Mouse (Mus musculus): ENCODE results near the gene Clk1. TPM values are rescaled to one million over a fixed set of nuclear protein-coding genes. Genes with fewer than 3 reads are reported as not detected.

Gene Clk1
- total RNA-seq (2021), result 100 to 1,000 TPM in 1 of 2 experiments, 10 to 100 TPM in 1; 92.9 to 123 TPM

DNA sequence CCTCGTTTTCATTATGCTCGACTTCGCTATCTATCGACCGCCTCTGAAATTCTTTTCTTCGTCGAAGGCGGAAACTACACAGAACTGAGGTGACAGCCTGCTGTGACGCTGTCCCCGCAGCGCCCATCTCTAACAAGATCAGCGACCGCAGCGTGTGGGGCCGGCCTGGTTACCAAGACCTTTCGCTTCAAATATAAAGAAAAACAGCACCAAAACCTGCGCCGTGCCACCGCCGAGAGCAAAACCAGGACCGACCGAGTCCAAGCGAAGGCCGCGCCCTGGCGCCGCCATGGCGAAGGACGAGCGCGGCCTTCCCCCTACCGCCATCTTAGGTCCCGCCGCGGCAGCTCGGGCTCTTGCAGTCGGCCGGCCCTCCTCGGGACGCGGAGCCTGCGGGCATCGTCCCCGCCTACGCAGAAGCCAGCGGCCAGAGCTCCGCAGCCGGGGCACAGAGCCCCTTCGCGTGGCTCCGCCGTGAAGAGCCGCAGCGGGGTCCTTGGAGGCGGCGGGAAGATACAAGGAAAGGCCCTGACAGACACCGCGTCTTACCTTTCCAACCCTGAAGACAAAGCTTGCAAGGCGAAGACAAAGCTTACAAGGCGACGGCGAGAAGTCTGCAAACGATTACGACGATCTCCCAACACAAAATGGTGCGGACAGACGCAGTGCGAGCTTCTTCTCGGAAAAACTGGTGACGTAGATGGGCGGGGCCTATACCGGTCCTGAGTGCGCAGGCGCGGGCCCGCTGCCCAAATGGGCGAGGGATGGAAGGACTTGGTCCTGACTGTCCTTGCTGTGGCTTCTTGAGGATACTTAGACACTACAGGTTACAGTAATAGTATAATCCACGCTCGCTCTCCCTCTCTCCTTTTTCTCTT is at the start of gene Clk1:
Gene Clk1, minus strand, starts transcription at position 696 of the 878 bp plus-strand sequence.
- intact Hi-C loops (cut with DNase I), result no loop called here
- DNase-seq (ENCODE audit: low spot score in 2 of 2), result peak; percentile 94 to 97

DNA sequence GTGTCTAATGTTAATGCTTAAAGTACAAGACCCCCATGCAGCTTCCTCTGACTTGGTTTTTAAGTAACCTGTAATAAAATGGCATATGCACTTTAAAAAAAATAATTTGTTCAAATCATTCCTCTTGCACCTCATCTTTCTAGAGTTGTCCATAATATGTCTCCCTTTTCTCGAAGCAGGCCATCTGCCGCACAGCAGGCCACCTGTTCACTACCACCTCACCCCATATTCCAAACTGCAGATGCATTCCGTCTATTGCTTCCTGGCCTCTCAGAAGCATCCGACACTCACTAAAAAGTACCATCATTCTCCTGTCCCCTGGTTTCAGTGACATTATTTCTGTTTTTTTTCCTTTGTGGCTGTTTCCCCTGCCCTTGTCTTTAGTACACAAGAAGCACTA is 41.7 kb upstream of the Clk1 start:
- intact Hi-C loops (cut with DNase I), result no loop called here

DNA sequence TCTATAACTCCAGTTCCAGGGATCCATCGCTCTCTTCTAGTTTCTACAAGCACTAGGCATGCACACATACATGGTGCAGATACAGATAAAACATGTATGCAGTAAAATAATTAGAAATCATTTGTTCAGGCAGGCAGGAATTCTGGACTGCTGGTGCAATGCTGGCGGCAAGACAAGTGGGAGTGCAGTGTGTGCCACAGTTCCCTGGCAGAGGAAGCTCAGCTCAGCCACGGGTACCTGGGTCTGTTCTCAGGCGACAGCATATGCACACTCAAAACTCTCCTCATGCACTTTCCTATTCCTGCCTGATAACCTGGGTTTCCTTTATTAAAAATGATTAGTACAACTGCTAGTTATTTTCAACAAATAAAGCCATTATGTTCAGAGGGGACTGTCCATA is 41.2 kb upstream of the Clk1 start:
- no peak for DNase-seq (ENCODE audit: low spot score in 2 of 2)
- intact Hi-C loops (cut with DNase I), result no loop called here

More for the DNA sequence above, 41.7 kb upstream of the Clk1 start:
- DNase-seq (ENCODE audit: low spot score in 2 of 2), result no peak

DNA sequence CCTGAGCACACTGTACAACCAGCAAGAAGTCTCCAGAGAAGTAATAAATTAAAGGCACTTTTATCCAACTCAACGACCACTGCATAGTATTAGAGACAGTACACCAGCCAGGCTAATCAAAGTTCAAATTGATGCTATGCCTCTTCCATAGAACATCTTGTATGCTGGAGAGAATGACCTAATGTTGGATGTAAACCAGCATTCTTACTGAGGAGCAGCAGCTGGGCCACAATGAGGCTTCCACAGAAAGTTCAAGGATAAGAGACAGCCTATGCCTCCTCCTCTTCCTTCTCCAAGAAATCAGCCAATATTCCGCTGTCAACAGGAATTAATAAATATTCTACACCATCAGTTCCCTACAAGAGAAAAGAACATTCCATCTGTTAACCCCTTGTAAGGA is 40.1 kb upstream of the Clk1 start:
- DNase-seq (ENCODE audit: low spot score in 2 of 2), result no peak

DNA sequence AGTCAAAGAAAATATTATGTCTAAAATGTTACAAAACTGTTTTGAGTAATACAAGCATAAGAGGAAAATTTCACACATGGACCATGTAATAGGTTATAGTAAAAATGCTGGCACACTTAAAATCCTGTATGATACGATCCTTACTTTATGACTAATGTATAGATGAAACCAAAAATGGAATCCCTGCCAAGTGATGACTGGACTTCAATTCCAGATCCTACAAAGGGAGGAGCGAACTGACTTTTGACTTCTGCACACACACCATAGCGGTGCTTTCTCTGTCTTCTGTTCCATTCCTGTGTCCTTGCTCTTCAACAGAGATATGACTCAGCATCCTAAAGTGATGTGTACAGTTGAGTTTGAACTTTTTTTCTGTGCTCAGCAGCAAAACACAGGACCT is 36.7 kb upstream of the Clk1 start:
- no peak for DNase-seq (ENCODE audit: low spot score in 2 of 2)
- intact Hi-C loops (cut with DNase I), result no loop called here

More for the DNA sequence above, 40.1 kb upstream of the Clk1 start:
- intact Hi-C loops (cut with DNase I), result no loop called here

DNA sequence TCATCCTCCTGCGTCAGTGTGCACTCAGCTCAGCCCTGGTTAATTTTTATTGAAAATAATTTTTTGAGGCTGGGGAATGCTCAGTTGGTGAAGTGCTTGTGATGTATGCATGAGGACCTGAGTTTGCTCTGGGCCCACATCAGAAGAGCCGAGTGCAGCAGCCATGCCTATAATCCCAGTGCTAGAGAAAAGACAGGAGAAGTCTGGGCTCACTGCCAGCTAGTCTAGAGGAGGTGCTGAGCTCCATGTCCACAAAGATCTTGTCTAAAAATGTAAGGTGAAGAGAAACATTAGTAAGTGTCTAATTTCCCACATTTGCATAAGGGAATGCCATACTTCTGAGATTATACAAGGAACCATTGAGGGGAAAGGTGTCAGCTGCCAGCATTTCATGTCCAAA is 35.0 kb upstream of the Clk1 start:
- intact Hi-C loops (cut with DNase I), result no loop called here
- peak; percentile 28 to 40 for DNase-seq (ENCODE audit: low spot score in 2 of 2)

DNA sequence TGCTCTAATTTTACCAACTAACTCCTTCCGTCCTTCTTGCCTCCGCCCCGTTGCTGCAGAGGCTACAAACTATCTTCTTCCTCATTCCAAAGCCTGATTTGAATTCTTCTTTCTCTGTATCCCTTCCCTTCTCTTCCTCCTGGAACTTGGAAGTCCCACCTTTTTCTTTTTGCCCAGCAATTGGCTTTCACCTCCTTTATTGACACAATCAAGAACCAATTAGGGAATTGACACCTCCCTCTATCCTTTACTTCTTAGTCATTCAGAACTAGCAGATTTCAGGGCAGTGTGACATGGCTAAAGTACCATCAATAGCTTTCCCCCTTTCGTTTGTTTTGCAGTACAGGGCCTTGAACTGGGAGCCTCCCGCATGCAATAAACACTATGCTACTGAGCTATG is 34.3 kb upstream of the Clk1 start:
- intact Hi-C loops (cut with DNase I), result no loop called here
- DNase-seq (ENCODE audit: low spot score in 2 of 2), result no peak

DNA sequence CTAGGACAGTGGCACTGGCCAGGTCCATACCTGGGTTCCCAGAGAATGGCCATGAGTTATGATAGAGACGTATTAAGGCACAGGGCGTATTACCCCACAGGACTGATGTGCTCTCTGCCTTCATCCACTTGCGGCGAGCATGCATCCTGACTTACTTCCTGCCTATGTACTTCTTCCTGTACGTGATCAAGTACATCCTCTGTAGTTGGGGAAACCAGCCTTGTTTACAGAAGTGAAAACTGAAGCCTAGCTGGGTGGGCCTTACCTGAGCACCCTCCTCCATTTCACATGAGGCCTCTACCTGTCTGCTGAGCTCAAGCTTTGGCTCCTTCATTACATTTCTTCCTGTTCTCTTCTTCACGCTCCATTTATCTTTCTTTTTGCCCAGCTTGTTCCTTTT is 30.4 kb upstream of the Clk1 start:
- intact Hi-C loops (cut with DNase I), result no loop called here
- DNase-seq (ENCODE audit: low spot score in 2 of 2), result no peak

DNA sequence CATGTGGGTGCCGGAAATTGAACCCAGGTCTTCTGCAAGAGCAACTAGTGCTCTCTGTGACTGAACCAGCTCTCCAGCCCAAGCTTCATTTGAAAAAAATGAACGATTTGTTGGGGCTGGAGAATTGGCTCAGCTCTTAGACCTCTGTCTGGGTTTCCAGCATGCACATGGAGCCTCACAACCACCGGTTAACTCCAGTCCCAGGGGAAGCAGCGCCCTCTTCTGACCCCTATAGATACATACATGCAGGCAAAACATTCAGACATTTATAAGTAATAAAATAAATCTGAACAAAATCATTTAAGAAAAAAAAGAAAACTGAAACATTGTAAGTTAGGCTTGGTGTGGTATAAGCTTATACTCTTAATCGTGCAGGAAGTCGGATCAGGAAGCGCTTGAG is 24.5 kb upstream of the Clk1 start:
- DNase-seq (ENCODE audit: low spot score in 2 of 2), result no peak
- intact Hi-C loops (cut with DNase I), result no loop called here

DNA sequence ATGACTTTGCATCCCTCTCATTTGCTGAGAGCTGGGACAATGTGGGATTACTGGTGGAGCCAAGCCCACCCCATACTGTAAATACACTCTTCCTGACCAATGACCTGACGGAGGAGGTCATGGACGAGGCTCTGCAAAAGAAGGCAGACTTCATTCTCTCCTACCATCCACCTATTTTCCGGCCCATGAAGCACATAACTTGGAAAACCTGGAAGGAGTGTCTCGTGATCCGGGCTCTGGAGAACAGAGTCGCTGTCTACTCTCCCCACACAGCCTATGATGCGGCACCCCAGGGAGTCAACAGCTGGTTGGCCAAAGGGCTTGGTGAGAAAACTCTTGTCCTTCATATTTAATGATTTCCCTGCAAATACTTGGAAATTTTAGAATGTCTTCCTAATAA is 23.9 kb upstream of the Clk1 start:
- no peak for DNase-seq (ENCODE audit: low spot score in 2 of 2)
- intact Hi-C loops (cut with DNase I), result no loop called here

DNA sequence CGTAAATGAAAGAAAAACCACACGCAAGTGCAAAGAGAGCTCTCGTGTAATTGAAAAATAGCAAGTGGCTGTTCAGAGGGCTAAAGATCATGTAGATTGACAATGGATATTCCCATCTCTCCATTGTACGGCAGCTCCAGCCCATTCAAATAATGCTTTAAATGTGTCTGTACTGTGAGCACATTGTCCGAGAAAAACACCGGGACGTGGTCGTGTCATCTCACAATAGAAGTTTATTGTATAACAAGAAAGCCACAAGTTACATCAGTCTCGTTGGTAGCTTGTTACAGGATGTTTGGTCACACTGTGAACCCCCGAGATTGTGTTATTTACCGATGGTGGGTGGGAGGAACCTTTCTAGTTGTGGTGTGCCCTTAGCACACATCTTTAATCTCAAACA is 22.0 kb upstream of the Clk1 start:
- DNase-seq (ENCODE audit: low spot score in 2 of 2), result no peak
- intact Hi-C loops (cut with DNase I), result loop anchor here (2.0 kb wide), 1 partner anchor 53 kb away; the partner anchor contains the start of gene Bzw1

DNA sequence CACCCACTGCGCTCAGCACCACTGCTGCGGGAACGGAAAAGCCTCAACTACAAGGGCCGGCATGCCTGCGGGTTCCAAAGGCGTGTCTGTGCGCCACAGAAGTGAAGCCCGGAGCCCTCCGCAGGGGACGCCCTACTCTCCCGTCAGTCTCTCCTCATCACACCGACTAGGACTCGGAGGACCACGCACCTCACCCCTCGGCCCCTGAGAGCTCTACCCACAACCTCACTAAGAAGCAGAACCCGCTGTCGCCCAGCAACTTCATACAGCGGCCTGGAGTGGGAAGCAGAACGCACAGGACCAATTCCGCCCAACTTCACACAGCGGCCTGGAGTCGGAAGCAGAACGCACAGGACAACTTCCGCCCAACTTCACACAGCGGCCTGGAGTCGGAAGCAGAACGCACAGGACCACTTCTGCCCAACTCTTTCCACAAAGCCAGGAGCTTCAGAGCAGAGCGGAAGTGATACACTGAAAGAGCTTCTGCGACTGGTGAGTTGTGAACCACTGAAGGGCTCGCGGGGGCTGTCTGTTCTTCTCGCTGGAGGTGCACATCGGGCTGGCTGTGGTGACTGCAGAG is 21.4 kb upstream of the Clk1 start, which contains the start of the genes Nif3l1 and Ppil3:
Gene Nif3l1, plus strand, starts transcription at position 9 of the 580 bp plus-strand sequence.
Gene Ppil3, minus strand, starts transcription at position 344 of the 580 bp plus-strand sequence.
- peak; percentile 89 to 96 for DNase-seq (ENCODE audit: low spot score in 2 of 2)
- intact Hi-C loops (cut with DNase I), result loop anchor here (2.0 kb wide), 1 partner anchor 52 kb away; the partner anchor contains the start of gene Bzw1

DNA sequence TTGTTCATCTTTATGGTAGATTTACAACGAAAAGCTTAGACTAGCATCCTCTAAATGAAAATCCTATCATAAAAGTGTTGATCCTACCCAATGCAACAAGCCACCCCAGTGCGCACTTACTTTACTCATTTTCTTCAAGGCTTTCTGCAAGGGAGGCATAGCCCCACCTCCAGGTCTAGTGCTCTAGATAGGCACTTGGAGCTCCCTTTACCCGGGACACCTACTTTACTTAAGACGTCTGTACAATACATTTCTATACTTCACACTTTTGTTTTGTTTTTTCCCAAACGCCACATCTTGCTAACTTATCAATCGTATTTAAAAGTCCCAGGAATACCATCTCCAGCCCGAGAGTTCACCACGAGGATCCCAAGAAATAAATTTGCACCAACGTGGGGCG is 20.8 kb upstream of the Clk1 start:
- DNase-seq (ENCODE audit: low spot score in 2 of 2), result no peak
- intact Hi-C loops (cut with DNase I), result loop anchor here (2.0 kb wide), 1 partner anchor 52 kb away; the partner anchor contains the start of gene Bzw1

DNA sequence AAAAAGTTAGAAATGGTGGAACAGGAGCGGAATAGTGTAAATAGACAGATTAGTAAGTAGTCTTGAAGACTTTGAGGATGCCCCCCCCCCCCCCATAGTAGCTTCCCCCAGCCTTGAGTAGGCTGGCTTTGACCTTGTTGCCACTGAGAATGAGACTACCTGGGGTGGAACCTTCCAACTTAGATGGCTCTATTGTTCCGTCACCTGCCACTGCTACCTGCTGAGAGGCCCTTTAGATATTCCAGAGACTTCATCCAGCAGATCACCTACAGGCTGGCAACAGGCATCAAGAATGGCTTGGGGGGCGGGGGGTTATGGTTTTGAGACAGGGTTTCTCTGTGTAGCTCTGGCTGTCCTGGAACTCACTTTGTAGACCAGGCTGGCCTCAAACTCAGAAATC is 685 bp upstream of the Clk1 start:
- no peak for DNase-seq (ENCODE audit: low spot score in 2 of 2)
- intact Hi-C loops (cut with DNase I), result no loop called here

DNA sequence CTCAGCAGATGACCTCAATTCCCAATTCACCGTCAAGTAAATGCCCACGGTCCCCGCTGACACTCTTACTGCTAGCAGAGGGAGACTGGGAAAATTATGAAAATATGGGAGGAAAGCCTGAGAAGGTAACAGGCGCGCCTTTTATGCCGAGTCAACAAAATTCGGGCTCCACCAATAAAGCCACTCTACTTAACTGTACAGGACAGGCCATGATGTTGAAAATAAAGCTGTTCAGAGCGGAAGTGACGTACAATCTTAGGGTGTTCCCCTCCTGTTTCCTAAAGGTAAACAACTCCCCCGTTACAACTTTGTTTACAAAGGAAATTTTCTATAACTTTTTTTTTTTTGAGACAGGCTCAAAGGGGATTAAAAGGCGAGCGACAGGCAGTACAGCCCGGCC is 987 bp downstream of the Clk1 start:
- DNase-seq (ENCODE audit: low spot score in 2 of 2), result peak in 1 of 2 experiments; percentile 28
- intact Hi-C loops (cut with DNase I), result no loop called here

DNA sequence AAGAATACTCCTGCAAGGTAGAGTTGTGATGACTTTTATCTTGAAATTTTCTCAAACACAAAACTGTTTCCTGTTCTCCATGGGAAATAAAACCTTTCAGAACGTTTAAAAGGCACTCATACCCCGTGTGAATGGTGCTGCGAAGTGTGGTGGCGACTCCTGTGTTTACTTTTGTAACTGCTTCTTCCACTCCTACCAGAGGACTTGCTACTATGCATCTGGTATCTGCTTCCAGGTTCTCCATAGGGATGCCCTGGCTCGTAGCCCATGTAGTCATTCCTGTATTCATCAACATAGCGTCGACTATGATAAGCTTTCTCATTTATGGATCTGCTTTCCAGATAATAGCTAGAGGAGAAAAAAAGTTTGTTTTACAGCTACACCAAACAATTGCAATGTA is 2.9 kb downstream of the Clk1 start:
- intact Hi-C loops (cut with DNase I), result no loop called here
- DNase-seq (ENCODE audit: low spot score in 2 of 2), result peak in 1 of 2 experiments; percentile 17

DNA sequence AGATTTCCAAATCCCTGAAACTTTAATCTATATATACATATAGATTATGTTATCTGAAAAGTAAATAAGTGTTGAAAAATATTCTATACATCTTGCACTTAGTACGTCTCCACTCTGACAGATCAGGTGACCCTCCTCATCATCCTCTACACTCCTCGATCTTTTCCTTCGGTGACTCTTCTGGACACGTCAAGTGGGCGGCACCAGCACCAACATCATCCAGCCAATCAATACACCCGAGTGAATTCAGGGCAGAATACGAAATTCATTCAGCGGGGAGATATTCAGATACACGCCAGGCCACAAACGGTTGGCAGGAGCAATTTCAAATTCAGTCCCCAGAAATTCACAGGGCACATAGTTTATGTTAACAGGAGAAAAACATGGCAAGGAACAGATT is 3.8 kb downstream of the Clk1 start:
- DNase-seq (ENCODE audit: low spot score in 2 of 2), result no peak
- intact Hi-C loops (cut with DNase I), result no loop called here

DNA sequence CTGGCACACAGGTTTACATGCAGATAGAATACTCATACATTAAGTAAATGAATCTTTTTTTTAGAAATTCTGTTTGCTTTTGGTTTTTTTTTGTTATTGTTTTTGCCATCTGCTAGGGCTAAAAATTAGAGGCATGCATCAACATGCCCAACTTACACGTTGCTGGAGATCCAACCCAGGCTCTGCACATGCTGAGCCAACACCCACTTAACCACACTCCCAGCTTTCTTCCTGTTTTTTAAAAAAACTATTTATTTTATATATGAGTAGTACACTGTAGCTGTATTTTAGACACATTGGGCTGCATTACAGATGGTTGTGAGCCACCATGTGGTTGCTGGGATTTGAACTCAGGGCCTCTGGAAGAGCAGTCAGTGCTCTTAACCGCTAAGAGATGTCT is 7.8 kb downstream of the Clk1 start:
- intact Hi-C loops (cut with DNase I), result loop anchor here (2.0 kb wide), 1 partner anchor 13 kb away; no protein-coding TSS in a partner anchor
- no peak for DNase-seq (ENCODE audit: low spot score in 2 of 2)

DNA sequence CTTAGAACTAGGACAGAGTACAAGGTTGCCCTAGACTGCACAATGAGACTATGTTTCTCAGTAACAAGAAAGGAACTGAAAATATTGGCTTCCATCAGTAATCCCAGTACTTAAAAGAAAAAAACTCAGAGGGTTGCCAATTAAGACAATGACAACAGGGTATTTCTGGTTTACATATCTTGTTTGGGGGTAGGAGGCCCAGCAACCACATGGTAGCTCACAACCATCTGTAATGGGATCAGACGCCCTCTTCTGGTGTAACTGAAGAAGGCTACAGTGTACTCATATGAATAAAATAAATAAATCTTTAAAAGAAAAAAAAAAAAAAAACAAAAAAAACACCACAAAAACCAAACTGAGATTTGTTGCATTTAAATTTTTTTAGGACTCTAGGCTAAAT is 8.4 kb downstream of the Clk1 start:
- no peak for DNase-seq (ENCODE audit: low spot score in 2 of 2)
- intact Hi-C loops (cut with DNase I), result no loop called here

DNA sequence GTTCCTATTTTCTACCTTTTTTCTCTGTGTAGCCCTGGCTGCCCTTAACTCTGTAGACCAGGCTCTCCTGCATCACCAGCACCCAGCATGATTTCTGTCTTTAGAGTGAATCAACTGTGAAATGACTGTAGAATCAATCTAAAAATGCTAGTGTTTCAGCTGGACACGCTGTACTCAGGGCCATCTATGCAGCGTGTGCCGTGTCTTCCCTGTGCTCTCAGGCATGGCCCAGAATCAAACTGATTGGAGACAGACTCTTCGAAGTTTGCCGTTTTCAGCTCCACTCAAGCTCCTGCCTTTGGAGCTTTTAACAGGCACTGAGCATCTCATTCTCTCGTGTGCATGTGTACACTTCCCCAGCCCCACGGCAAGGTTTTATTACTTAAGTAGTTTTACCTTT is 13.1 kb downstream of the Clk1 start:
- no peak for DNase-seq (ENCODE audit: low spot score in 2 of 2)
- intact Hi-C loops (cut with DNase I), result no loop called here

DNA sequence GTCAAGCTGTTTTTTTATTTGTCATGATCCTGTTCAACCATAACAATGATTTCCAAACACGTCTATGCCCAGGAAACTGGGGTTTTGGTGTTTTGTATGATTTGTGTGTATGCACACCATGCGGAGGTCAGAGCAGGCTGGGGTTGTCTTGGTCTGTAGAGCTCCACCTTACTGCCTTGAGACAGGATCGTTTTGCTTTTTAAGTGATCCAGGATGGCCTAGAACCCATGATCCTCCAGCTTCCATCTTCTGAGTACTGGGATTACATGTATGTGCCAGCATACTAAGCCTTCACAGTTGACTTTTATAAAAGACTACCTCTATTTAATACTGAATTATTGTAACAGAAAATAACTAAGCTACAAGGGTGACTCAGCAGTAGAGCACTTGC is 13.7 kb downstream of the Clk1 start:
- intact Hi-C loops (cut with DNase I), result no loop called here
- DNase-seq (ENCODE audit: low spot score in 2 of 2), result no peak

Measured in left cerebral cortex, postnatal 25 days (tissue).